Mouse (Mus musculus): ENCODE results near the gene Fbxo9.

DNA sequence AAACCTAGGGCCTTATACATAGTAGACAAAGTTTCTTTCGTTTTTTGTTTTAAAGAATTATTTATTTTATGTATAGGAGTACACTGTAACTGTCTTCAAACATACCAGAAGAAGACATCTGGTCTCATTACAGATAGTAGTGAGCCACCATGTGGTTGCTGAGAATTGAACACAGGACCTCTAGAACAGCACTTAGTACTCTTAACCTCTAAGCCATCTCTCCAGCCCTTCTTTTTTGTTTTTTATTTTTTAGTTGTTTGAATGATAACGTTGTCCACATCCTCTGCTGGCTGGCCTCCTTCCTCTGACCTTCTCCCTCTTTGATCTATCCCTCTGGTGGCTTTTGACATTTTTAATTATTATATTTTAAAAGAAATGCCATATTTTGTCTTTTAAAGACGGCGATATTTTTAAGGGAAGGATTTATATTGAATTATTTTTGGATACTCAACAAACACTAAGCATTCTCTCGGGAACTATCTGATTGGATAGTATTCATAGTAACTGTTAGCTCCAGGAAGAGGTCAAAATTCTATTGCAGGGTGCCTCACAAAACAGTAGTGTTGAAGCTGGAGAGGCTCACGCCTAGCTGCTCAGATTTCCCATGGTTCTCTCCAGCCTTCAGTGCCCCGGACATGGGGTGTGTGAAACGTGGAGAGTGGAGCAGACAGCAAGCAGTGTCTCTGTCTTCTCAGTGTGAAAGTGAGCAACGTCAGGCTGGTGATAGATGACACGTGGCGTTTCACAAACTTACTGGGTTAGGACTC is 45.5 kb upstream of the Fbxo9 start:
- no peak for TF ChIP-seq TAL1 (IDR thresholded peaks at IDR 0.05; ENCODE audit: low read length)
- TF ChIP-seq GATA1 (IDR thresholded peaks at IDR 0.05; ENCODE audit: low read length): no peak

All from erythroblast, embryonic 14.5 days (primary cell).